Mouse (Mus musculus): Measurements from ENCODE around the gene Pde4d.

Gene Pde4d

GRCm38 (mm10) chr13:109228967-109229617, 779.3 kb downstream of the Pde4d start:
- in situ Hi-C loops (cut with MboI; ENCODE audit: unreplicated experiment in 2 of 2) = loop anchor here in 1 of 2 experiments (5.0 to 25.0 kb wide), 4 partner anchors 333 to 1133 kb away; partner anchors contain the start of gene Gapt

GRCm38 (mm10) chr13:109229618-109230334, 780.0 kb downstream of the Pde4d start:
- in situ Hi-C loops (cut with MboI; ENCODE audit: unreplicated experiment in 2 of 2) = loop anchor here (5.0 to 25.0 kb wide), 9 partner anchors 313 to 1145 kb away; partner anchors contain the start of gene Gapt (in 1 of the 2)

- in situ Hi-C loops (cut with MboI; ENCODE audit: unreplicated experiment in 2 of 2) = loop anchor here (5.0 to 25.0 kb wide), 9 partner anchors 312 to 1144 kb away; partner anchors contain the start of gene Gapt (in 1 of the 2)
These were observed 780.7 kb downstream of the Pde4d start for GRCm38 (mm10) chr13:109230335-109230987.

GRCm38 (mm10) chr13:109231848-109232460, 782.2 kb downstream of the Pde4d start:
- in situ Hi-C loops (cut with MboI; ENCODE audit: unreplicated experiment in 2 of 2) = loop anchor here (5.0 to 25.0 kb wide), 9 partner anchors 310 to 1143 kb away; partner anchors contain the start of gene Gapt (in 1 of the 2)

DNA sequence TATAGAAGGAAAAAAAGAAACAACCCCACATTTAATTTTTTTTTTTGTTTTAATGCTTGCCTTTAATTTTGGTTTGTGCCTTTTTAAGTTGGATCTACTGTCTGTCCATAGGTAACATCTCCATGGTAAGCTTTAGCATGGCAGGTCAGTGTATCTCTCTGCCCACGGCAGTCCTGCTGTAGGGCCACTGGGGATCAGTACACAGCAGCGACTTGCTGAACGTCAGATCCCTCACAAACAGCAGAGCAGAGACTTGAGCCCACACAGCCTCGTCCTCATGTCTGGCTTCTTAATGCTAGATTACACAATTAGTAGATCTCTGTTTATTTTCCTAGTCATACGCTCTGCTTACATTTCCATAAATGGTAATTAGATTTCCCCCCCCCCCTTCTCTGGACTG, 782.8 kb downstream of the Pde4d start:
- in situ Hi-C loops (cut with MboI; ENCODE audit: unreplicated experiment in 2 of 2) = loop anchor here (5.0 to 25.0 kb wide), 9 partner anchors 310 to 1142 kb away; partner anchors contain the start of gene Gapt (in 1 of the 2)

GRCm38 (mm10) chr13:109233911-109234613, 784.3 kb downstream of the Pde4d start:
- in situ Hi-C loops (cut with MboI; ENCODE audit: unreplicated experiment in 2 of 2) = loop anchor here (5.0 to 25.0 kb wide), 9 partner anchors 308 to 1141 kb away; partner anchors contain the start of gene Gapt (in 1 of the 2)

GRCm38 (mm10) chr13:109236047-109236446, 786.3 kb downstream of the Pde4d start:
- in situ Hi-C loops (cut with MboI; ENCODE audit: unreplicated experiment in 2 of 2) = loop anchor here (10.0 to 25.0 kb wide), 6 partner anchors 326 to 1139 kb away; partner anchors contain the start of gene Gapt (in 1 of the 2)

DNA sequence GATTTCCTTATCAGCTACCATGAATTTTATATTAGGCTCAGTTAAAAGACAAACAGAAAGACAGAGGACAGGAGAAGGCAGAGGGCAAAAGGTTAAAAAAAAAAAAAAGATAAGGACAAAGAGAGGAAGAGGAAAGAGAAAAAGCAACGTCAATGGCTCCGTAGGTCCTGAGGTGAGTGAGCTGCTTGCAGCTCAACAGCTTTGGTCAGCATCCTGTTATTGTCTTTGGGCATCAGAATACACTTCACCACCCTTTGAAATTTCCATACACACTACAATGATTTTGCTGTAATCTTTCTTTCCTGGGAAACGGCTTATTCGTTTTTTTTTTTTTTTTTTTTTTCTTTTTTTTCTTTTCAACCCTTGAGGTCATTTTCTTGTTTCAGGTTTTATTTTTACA, 788.9 kb downstream of the Pde4d start:
- in situ Hi-C loops (cut with MboI; ENCODE audit: unreplicated experiment in 2 of 2) = loop anchor here (10.0 to 25.0 kb wide), 6 partner anchors 324 to 1136 kb away; partner anchors contain the start of gene Gapt (in 1 of the 2)

DNA sequence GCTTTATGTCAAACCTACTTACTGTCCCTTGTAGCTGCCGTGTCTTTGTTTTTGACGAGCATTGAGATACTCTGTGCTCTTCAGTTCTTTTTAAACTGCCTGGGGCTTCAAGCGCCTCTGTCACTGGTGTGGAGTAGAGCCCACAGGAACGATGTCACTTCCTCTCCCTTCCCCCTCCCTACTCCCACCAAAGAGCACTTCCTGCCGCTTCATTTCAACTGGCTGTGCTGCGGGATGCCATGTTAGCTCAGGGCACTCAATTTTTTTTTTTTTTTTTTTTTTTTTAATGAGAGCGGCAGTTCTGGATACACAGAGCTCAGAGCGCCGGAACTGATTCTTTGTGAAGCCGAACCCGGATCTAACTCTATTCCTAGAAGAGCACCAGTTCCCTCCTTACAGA, 789.5 kb downstream of the Pde4d start:
- in situ Hi-C loops (cut with MboI; ENCODE audit: unreplicated experiment in 2 of 2) = loop anchor here (10.0 to 25.0 kb wide), 6 partner anchors 323 to 1136 kb away; partner anchors contain the start of gene Gapt (in 1 of the 2)

- in situ Hi-C loops (cut with MboI; ENCODE audit: unreplicated experiment in 2 of 2) = loop anchor here in 1 of 2 experiments (25.0 kb wide), 3 partner anchors 320 to 1120 kb away; partner anchors contain the start of gene Gapt
These were observed 792.8 kb downstream of the Pde4d start for GRCm38 (mm10) chr13:109242456-109243050.

GRCm38 (mm10) chr13:109243160-109243559, 793.4 kb downstream of the Pde4d start:
- in situ Hi-C loops (cut with MboI; ENCODE audit: unreplicated experiment in 2 of 2) = loop anchor here in 1 of 2 experiments (25.0 kb wide), 3 partner anchors 319 to 1119 kb away; partner anchors contain the start of gene Gapt

- in situ Hi-C loops (cut with MboI; ENCODE audit: unreplicated experiment in 2 of 2) = loop anchor here in 1 of 2 experiments (25.0 kb wide), 3 partner anchors 315 to 1115 kb away; partner anchors contain the start of gene Gapt
These were observed 797.3 kb downstream of the Pde4d start for GRCm38 (mm10) chr13:109247061-109247460.

DNA sequence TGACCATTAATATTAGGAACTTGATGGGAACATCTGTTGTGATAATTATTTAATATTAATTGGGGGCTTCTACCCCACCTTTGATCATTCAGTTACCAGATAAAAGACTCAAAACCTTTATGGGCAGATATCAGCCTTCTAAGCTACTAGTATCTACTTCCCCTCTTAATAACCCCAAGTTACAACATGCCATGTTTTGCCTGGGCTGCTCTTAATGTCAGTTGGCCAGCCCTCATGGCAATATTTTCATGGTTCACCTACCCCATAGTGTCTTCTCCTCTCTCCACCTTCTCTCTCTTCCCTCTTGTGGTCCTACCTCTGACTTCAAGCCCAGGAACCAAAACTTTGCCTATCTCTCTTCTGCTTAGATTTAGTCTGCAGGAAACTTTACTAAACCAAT, 799.6 kb downstream of the Pde4d start:
- in situ Hi-C loops (cut with MboI; ENCODE audit: unreplicated experiment in 2 of 2) = loop anchor here in 1 of 2 experiments (25.0 kb wide), 3 partner anchors 313 to 1113 kb away; partner anchors contain the start of gene Gapt

GRCm38 (mm10) chr13:109255634-109256033, 805.9 kb downstream of the Pde4d start:
- in situ Hi-C loops (cut with MboI; ENCODE audit: unreplicated experiment in 2 of 2) = no loop called here

DNA sequence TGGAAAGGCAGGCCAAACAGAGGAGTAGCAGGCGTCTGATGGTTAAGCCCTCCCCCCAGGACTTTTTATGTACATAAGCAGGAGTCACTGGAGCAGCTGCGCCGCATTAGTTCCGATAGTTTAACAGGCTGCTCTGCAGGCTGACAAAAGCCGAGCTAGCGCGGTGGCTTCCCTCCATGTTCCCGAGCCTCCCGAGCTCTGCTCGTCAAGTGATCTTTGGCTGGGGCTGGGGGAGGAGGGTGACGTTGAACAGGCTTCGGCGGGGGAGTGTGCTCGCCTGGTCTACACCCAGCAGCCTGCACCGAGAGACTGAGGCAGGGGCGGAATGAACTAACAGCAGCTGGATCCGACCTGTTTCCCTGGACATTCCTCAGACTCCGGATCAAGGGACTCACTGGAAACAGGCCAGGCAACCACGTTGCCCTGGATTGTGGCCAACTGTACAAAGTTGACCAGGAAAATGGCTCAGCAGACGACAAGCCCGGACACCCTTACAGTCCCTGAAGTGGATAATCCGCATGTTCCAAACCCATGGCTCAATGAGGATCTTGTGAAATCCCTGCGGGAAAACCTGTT, 810.6 kb downstream of the Pde4d start:
- in situ Hi-C loops (cut with MboI; ENCODE audit: unreplicated experiment in 2 of 2) = no loop called here

GRCm38 (mm10) chr13:109260796-109261516, 811.2 kb downstream of the Pde4d start:
- in situ Hi-C loops (cut with MboI; ENCODE audit: unreplicated experiment in 2 of 2) = no loop called here

DNA sequence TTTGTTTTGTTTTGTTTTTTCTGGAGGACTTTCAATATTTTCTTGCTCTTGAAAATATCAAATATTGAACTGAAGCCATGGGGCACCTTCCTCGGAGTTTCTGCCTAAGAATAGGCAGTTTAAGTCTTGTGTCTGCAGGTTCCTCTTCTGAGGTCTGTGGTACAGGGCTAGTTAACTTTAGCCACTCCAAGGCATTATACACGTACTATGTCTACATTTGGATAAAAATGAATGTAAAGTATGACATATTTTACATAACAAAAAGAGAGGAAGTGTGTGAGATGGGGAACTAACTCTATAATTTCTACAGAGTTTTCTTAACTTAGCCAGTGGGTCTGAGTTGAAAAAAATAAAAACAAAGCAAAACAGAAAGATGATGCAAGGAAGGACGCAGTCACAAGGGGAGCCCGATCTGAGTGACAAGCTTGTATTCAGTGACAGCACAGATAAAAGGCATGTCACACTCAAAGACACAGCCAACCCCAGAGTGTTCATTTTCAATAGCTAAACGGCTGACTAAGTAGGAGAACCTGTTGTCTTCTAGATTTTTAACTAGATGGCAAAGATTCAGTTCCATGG, 812.0 kb downstream of the Pde4d start:
- in situ Hi-C loops (cut with MboI; ENCODE audit: unreplicated experiment in 2 of 2) = no loop called here

Measured in v-Abl transformed pro-B cells (cell line).